Mouse (Mus musculus) bone marrow, adult 2 months (tissue): Measurements from ENCODE around the gene Tmem266.

Experiments used
- CTCF ChIP-seq: fragments of 200-500 bp; IDR thresholded peaks from 2 replicates; pipeline ENCODE4 v1.5.1; 2011; ENCODE audit warnings: low read length, control low read depth; ENCODE audit not compliant: control insufficient read depth, insufficient read depth
- POLR2A ChIP-seq: fragments of 200-500 bp; IDR thresholded peaks from 2 replicates; pipeline ENCODE4 v1.6.1; 2011; ENCODE audit warnings: low read depth, mild to moderate bottlenecking, control low read depth, low read length, borderline replicate concordance; ENCODE audit not compliant: control insufficient read depth

- TF ChIP-seq CTCF = no peak
- no peak for TF ChIP-seq POLR2A
These were observed 2.7 kb downstream of the Tmem266 start for GRCm38 (mm10) chr9:55329401-55329800.
